In the genomic region with DNA sequence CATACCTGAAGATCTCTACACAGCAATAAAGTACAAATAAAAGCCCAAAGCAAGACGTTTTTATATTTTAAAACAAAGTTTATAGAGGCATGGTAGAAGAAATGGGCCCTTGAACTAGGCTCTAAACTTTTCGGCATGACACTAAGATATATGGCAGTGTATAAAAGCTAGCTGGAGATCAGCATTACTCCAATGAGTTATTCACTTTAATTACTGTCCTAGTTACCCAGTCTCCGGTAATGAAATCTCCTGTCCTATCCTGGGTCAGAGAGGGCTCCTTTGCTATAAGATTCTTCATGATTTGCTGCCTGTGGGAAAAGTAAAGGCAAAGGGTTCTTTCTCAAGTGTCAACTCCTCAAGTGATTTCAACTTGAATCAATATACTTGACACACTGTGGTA, we compare ENCODE assay signal across 28 mouse cellular contexts.
"Had no signal": no experiment of that assay in that cellular context is flagged by ENCODE, and none has a peak within 500 bp of the region (broad histone marks: within the 10 kb centered on the region; RNA-seq: fewer than 3 reads in every experiment).

No protein-coding gene starts in this region.

- DNase-seq: cerebellum, adult 2 months; cerebellum, adult 8-10 months; cerebellum, adult 9-10 months; cerebellum, adult 9-11 months; cerebellum, postnatal 10 days; cerebellum, postnatal 14 days; cerebellum, postnatal 25 days; cerebellum, postnatal 36 days; embryo, embryonic 11 days; forebrain, postnatal 0 days; gastrocnemius, adult 2 months; gastrocnemius, postnatal 10 days; gastrocnemius, postnatal 14 days; gastrocnemius, postnatal 25 days; gastrocnemius, postnatal 36 days; heart, adult 11 months; heart, adult 18-20 months had no signal

- H3K36me3 ChIP-seq: embryonic facial prominence, embryonic 10.5 days; embryonic facial prominence, embryonic 12.5 days; embryonic facial prominence, embryonic 13.5 days; embryonic facial prominence, embryonic 15.5 days had no signal

- H3K9me3 ChIP-seq: embryonic facial prominence, embryonic 10.5 days; embryonic facial prominence, embryonic 12.5 days; embryonic facial prominence, embryonic 13.5 days; embryonic facial prominence, embryonic 15.5 days; forebrain, embryonic 10.5 days; forebrain, embryonic 12.5 days; forebrain, embryonic 13.5 days; forebrain, embryonic 15.5 days had no signal

- H3K4me2 ChIP-seq: embryonic facial prominence, embryonic 12.5 days; embryonic facial prominence, embryonic 13.5 days; embryonic facial prominence, embryonic 15.5 days; forebrain, embryonic 12.5 days; forebrain, embryonic 13.5 days; forebrain, embryonic 15.5 days had no signal

- ATAC-seq: forebrain, embryonic 13.5 days; forebrain, embryonic 14.5 days; forebrain, embryonic 15.5 days; forebrain, embryonic 16.5 days; forebrain, postnatal 0 days had no signal

- H3K4me3 ChIP-seq: embryonic facial prominence, embryonic 10.5 days; embryonic facial prominence, embryonic 12.5 days; embryonic facial prominence, embryonic 13.5 days; embryonic facial prominence, embryonic 15.5 days; erythroblast, embryonic 14.5 days; forebrain, embryonic 10.5 days; forebrain, embryonic 12.5 days; forebrain, embryonic 13.5 days; forebrain, embryonic 15.5 days; gastrocnemius, adult 2 months had no signal

- H3K4me1 ChIP-seq: embryonic facial prominence, embryonic 10.5 days; embryonic facial prominence, embryonic 12.5 days; embryonic facial prominence, embryonic 13.5 days; embryonic facial prominence, embryonic 15.5 days; forebrain, embryonic 10.5 days; forebrain, embryonic 12.5 days; forebrain, embryonic 13.5 days; forebrain, embryonic 15.5 days had no signal

- H3K9ac ChIP-seq: embryonic facial prominence, embryonic 12.5 days; embryonic facial prominence, embryonic 13.5 days; embryonic facial prominence, embryonic 15.5 days; forebrain, embryonic 12.5 days; forebrain, embryonic 13.5 days; forebrain, embryonic 15.5 days; forebrain, postnatal 0 days had no signal

- H3K27ac ChIP-seq: embryonic facial prominence, embryonic 10.5 days; embryonic facial prominence, embryonic 12.5 days; embryonic facial prominence, embryonic 13.5 days; embryonic facial prominence, embryonic 15.5 days; forebrain, embryonic 10.5 days; forebrain, embryonic 12.5 days; forebrain, embryonic 13.5 days; forebrain, embryonic 15.5 days; gastrocnemius, adult 2 months had no signal

- H3K27me3 ChIP-seq: embryonic facial prominence, embryonic 12.5 days; embryonic facial prominence, embryonic 13.5 days; embryonic facial prominence, embryonic 15.5 days; forebrain, embryonic 12.5 days; forebrain, embryonic 13.5 days; forebrain, embryonic 15.5 days had no signal
